Mouse (Mus musculus): ENCODE measurements around the gene Nudt7. TPM values are rescaled to one million over a fixed set of nuclear protein-coding genes. Genes with fewer than 3 reads are reported as not detected.

The Nudt7 gene
- polyA plus RNA-seq (2012; fragmentation: generic; extraction: Trizol): not detected
- long read RNA-seq, experiment 1: 0 reads
- long read RNA-seq, experiment 2: 0 reads

GRCm38 (mm10) chr8:114133510-114134362 is at the start of gene Nudt7:
TSS of gene Nudt7 (plus strand) at chr8:114133557.
- H3K27me3 ChIP-seq (ENCODE audit: control insufficient read depth, insufficient read depth, insufficient read length): no peaks in the 10 kb centered on the region
- H3K36me3 ChIP-seq (ENCODE audit: control insufficient read depth, insufficient read depth): no peaks in the 10 kb centered on the region
- H3K79me3 ChIP-seq (ENCODE audit: low read depth): no peaks in the 10 kb centered on the region
- H3K79me2 ChIP-seq (ENCODE audit: control insufficient read depth, insufficient read depth): no peaks in the 10 kb centered on the region
- peak within 1 kb of the TSS; percentile 6 for H3K4me3 ChIP-seq (ENCODE audit: insufficient read depth, poor library complexity, severe bottlenecking)
- no peak within 1 kb of the TSS for H3ac ChIP-seq (ENCODE audit: control insufficient read depth, insufficient read length, low read depth)
- no peak for TF ChIP-seq FOSL1 (IDR thresholded peaks at IDR 0.05; ENCODE audit: insufficient read depth, low read length, poor library complexity, severe bottlenecking)
- no peak for TF ChIP-seq USF1 (IDR thresholded peaks at IDR 0.05; ENCODE audit: low read depth)
- TF ChIP-seq MAX (IDR thresholded peaks at IDR 0.05): no peak
- no peak for TF ChIP-seq MYOG (IDR thresholded peaks at IDR 0.05; ENCODE audit: control insufficient read depth, extremely low read depth, insufficient read length)
- TF ChIP-seq CTCF (IDR thresholded peaks at IDR 0.05; ENCODE audit: control insufficient read depth, insufficient read depth, insufficient read length): no peak
- TF ChIP-seq CEBPB (IDR thresholded peaks at IDR 0.05; ENCODE audit: low read depth): no peak
- no peak for TF ChIP-seq MYOD1 (IDR thresholded peaks at IDR 0.05; ENCODE audit: control insufficient read depth, insufficient read length, low read depth)

GRCm38 (mm10) chr8:114087932-114088331 is 45.4 kb upstream of the Nudt7 start:
- no peak overlapping the region for H3ac ChIP-seq (ENCODE audit: control insufficient read depth, insufficient read length, low read depth)
- H3K36me3 ChIP-seq (ENCODE audit: control insufficient read depth, insufficient read depth): no peaks in the 10 kb centered on the region
- TF ChIP-seq CEBPB (IDR thresholded peaks at IDR 0.05; ENCODE audit: low read depth) (no peak), MYOG (IDR thresholded peaks at IDR 0.05; ENCODE audit: control insufficient read depth, extremely low read depth, insufficient read length) (no peak), USF1 (IDR thresholded peaks at IDR 0.05; ENCODE audit: low read depth) (no peak), CTCF (IDR thresholded peaks at IDR 0.05; ENCODE audit: control insufficient read depth, insufficient read depth, insufficient read length) (no peak), MAX (IDR thresholded peaks at IDR 0.05) (no peak), MYOD1 (IDR thresholded peaks at IDR 0.05; ENCODE audit: control insufficient read depth, insufficient read length, low read depth) (no peak), FOSL1 (IDR thresholded peaks at IDR 0.05; ENCODE audit: insufficient read depth, low read length, poor library complexity, severe bottlenecking) (no peak)
- H3K27me3 ChIP-seq (ENCODE audit: control insufficient read depth, insufficient read depth, insufficient read length): no peaks in the 10 kb centered on the region
- no peaks in the 10 kb centered on the region for H3K79me2 ChIP-seq (ENCODE audit: control insufficient read depth, insufficient read depth)
- H3K4me3 ChIP-seq (ENCODE audit: insufficient read depth, poor library complexity, severe bottlenecking): no peak overlapping the region
- H3K79me3 ChIP-seq (ENCODE audit: low read depth): no peaks in the 10 kb centered on the region

GRCm38 (mm10) chr8:114090736-114091135 is 42.6 kb upstream of the Nudt7 start:
- no peak overlapping the region for H3K4me3 ChIP-seq (ENCODE audit: insufficient read depth, poor library complexity, severe bottlenecking)
- no peak for TF ChIP-seq MAX (IDR thresholded peaks at IDR 0.05)
- no peak for TF ChIP-seq USF1 (IDR thresholded peaks at IDR 0.05; ENCODE audit: low read depth)
- TF ChIP-seq MYOD1 (IDR thresholded peaks at IDR 0.05; ENCODE audit: control insufficient read depth, insufficient read length, low read depth): no peak
- no peak for TF ChIP-seq FOSL1 (IDR thresholded peaks at IDR 0.05; ENCODE audit: insufficient read depth, low read length, poor library complexity, severe bottlenecking)
- no peak for TF ChIP-seq CTCF (IDR thresholded peaks at IDR 0.05; ENCODE audit: control insufficient read depth, insufficient read depth, insufficient read length)
- TF ChIP-seq MYOG (IDR thresholded peaks at IDR 0.05; ENCODE audit: control insufficient read depth, extremely low read depth, insufficient read length): no peak
- no peak for TF ChIP-seq CEBPB (IDR thresholded peaks at IDR 0.05; ENCODE audit: low read depth)
- no peaks in the 10 kb centered on the region for H3K27me3 ChIP-seq (ENCODE audit: control insufficient read depth, insufficient read depth, insufficient read length)
- H3K79me3 ChIP-seq (ENCODE audit: low read depth): no peaks in the 10 kb centered on the region
- no peak overlapping the region for H3ac ChIP-seq (ENCODE audit: control insufficient read depth, insufficient read length, low read depth)
- no peaks in the 10 kb centered on the region for H3K36me3 ChIP-seq (ENCODE audit: control insufficient read depth, insufficient read depth)
- no peaks in the 10 kb centered on the region for H3K79me2 ChIP-seq (ENCODE audit: control insufficient read depth, insufficient read depth)

GRCm38 (mm10) chr8:114093321-114093720 is 40.0 kb upstream of the Nudt7 start:
- Histone ChIP-seq H3ac (ENCODE audit: control insufficient read depth, insufficient read length, low read depth) (no peak overlapping the region), H3K79me3 (ENCODE audit: low read depth) (no peaks in the 10 kb centered on the region), H3K4me3 (ENCODE audit: insufficient read depth, poor library complexity, severe bottlenecking) (no peak overlapping the region), H3K79me2 (ENCODE audit: control insufficient read depth, insufficient read depth) (no peaks in the 10 kb centered on the region), H3K36me3 (ENCODE audit: control insufficient read depth, insufficient read depth) (no peaks in the 10 kb centered on the region), H3K27me3 (ENCODE audit: control insufficient read depth, insufficient read depth, insufficient read length) (no peaks in the 10 kb centered on the region)
- TF ChIP-seq MAX (IDR thresholded peaks at IDR 0.05) (no peak), FOSL1 (IDR thresholded peaks at IDR 0.05; ENCODE audit: insufficient read depth, low read length, poor library complexity, severe bottlenecking) (no peak), CTCF (IDR thresholded peaks at IDR 0.05; ENCODE audit: control insufficient read depth, insufficient read depth, insufficient read length) (no peak), MYOG (IDR thresholded peaks at IDR 0.05; ENCODE audit: control insufficient read depth, extremely low read depth, insufficient read length) (no peak), CEBPB (IDR thresholded peaks at IDR 0.05; ENCODE audit: low read depth) (no peak), MYOD1 (IDR thresholded peaks at IDR 0.05; ENCODE audit: control insufficient read depth, insufficient read length, low read depth) (no peak), USF1 (IDR thresholded peaks at IDR 0.05; ENCODE audit: low read depth) (no peak)

GRCm38 (mm10) chr8:114094526-114094925 is 38.8 kb upstream of the Nudt7 start:
- Histone ChIP-seq H3K79me2 (ENCODE audit: control insufficient read depth, insufficient read depth) (no peaks in the 10 kb centered on the region), H3K36me3 (ENCODE audit: control insufficient read depth, insufficient read depth) (no peaks in the 10 kb centered on the region), H3K4me3 (ENCODE audit: insufficient read depth, poor library complexity, severe bottlenecking) (no peak overlapping the region), H3ac (ENCODE audit: control insufficient read depth, insufficient read length, low read depth) (no peak overlapping the region), H3K79me3 (ENCODE audit: low read depth) (no peaks in the 10 kb centered on the region), H3K27me3 (ENCODE audit: control insufficient read depth, insufficient read depth, insufficient read length) (no peaks in the 10 kb centered on the region)
- TF ChIP-seq CEBPB (IDR thresholded peaks at IDR 0.05; ENCODE audit: low read depth) (no peak), MAX (IDR thresholded peaks at IDR 0.05) (no peak), USF1 (IDR thresholded peaks at IDR 0.05; ENCODE audit: low read depth) (no peak), MYOD1 (IDR thresholded peaks at IDR 0.05; ENCODE audit: control insufficient read depth, insufficient read length, low read depth) (no peak), CTCF (IDR thresholded peaks at IDR 0.05; ENCODE audit: control insufficient read depth, insufficient read depth, insufficient read length) (no peak), MYOG (IDR thresholded peaks at IDR 0.05; ENCODE audit: control insufficient read depth, extremely low read depth, insufficient read length) (no peak), FOSL1 (IDR thresholded peaks at IDR 0.05; ENCODE audit: insufficient read depth, low read length, poor library complexity, severe bottlenecking) (no peak)

Data from C2C12 (cell line).